Mouse (Mus musculus) spleen, postnatal 36 days (tissue): Measurements from ENCODE around the gene Gpkow.

Experiments used
- DNase-seq, 2 experiments: peaks; one replicate each; pipeline ENCODE4 v3.0.0; 2022; ENCODE audit warnings: low spot score in 2 of 2, mixed read lengths in 1 of 2

Gpkow gene

GRCm38 (mm10) chrX:7696954-7697381 lies at the start of gene Gpkow:
Gene Gpkow (plus strand): TSS chrX:7697131.
- DNase-seq, result peak; percentile 86 to 88

DNA sequence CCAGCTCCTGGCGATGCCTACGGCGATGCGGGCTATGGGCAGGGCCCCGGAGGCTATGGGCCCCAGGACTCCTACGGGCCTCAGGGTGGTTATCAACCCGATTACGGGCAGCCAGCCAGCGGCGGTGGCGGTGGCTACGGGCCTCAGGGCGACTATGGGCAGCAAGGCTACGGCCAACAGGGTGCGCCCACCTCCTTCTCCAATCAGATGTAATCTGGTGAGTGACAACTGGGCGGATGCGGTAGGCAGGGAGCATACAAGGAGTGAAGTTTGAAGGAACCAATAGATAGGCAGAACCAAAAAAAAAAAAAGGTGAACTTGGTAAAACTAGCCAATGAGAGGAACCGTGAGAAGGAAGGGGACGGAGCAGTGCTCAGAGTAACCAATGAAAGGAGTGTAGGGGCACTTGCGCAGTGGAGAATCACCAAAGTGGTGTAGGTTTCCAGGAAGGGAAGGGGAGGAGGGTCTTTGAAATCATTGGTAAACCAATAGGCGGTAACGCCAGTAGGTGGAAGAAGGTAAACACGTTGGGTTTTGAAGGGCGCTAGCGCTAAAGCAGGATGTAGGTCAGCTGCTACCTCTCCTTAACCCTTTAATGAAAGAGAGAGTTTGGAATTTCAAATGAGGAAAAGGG lies 48.1 kb upstream of the Gpkow start:
- peak; percentile 85 to 91 for DNase-seq

GRCm38 (mm10) chrX:7657221-7657639 lies 39.7 kb upstream of the Gpkow start, which contains the start of gene Prickle3:
Gene Prickle3 (plus strand): TSS chrX:7657260.
- peak; percentile 61 to 63 for DNase-seq

DNA sequence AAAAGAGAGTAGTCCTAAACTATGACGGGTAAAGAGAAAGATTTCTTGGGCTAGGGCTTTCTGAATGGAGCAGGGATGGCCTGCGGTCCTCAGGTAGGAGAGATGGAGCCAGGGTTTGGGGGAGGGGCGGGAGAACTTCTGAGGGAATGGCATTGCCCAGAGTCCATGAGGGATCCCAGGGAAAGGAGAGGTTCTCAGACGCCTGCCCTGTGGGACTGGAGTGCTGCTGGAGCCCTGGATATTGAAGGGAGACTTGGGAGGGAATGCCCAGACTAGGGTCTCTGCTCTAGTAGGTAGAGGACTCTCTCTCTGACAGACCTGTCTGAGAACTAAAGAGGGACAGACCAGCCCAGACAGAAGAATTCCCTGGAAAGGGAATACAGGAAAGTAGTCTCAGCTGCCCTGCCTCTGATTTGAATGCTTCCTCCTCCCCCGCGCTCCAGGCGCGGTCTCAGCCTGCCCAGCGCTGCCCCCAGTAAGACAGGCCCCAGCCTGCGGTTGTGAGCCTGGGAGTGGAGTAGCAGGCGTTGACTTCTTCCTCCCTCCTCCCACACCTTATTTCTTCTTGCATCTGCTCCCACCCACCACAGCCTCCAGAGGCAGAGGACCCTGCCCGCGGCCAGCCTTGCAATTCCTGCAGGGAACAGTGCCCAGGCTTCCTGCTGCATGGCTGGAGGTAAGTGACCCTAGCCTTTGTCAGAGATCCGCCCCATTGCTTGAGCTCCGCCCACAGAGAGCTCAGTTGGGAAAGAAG lies 38.7 kb upstream of the Gpkow start:
- no peak for DNase-seq

DNA sequence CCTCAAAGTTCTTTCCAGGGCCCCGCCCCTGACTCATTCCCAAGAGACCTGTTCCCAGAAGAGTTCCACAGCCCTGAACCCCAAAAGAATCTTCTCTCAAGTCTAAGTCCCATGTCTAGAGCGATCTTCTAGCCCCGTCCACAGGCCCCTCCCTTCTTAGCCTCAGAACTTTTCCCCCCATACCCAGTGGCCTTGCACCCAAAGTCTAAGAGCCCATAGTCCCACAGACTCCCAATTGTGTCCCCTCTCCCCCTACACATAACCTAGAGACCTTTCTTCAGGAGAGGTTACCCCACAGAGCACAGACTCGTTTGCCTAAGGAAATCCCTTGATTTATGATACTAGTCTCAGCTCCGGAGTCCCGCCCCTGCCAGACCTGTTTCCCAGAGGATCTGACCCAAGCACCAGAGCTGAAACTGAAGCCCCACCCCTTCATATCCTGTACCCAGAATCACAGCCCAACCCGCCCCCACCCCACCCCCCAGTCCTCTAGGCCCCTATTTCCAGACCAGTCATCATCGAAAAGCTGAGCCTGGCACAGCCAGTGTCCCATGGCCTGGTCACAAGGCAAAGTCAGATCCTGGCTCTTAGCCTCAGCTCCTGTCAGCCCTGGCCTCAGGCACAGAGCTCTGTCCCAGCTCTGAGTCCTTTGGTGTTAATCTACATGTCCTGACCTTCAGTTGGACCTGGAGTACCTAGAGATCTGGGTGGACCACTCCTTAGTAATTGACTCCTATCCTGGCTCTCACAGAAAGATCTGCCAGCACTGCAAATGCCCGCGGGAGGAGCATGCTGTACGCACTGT lies 37.9 kb upstream of the Gpkow start:
- no peak for DNase-seq

GRCm38 (mm10) chrX:7661086-7661485 lies 35.8 kb upstream of the Gpkow start:
- no peak for DNase-seq

DNA sequence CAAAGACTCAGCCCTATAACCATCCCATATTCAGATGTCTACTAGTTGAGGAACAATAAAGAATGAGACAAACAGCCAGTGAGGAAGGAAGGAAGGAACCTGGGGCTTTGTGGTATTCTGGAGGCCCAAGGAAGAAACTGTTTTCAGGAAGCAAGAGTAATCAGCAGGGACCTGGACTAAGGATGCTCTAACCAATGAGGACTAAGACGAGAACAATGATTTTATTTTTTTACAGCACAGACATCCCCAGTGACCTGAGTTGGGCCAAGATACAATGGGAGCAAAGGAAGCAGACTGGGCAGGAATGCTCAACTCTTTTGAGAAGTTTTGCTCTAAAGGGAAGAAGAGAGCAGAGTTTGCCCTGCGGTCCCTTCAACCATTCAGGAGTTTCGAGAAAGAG lies 34.0 kb upstream of the Gpkow start:
- DNase-seq, result no peak

DNA sequence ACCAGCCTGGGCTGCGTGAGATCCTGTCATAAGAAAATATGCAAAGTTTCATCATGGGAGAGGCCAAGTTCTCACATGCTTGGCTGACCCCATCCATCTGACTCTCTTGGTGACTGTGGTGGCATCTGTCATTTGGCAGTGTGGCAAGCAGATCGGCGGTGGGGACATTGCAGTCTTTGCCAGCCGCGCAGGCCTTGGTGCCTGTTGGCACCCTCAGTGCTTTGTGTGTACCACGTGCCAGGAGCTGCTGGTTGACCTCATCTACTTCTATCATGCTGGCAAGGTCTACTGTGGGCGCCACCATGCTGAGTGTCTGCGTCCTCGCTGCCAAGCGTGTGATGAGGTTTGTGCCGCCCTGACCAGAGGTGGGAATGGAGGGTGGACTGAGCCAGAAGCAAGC lies 32.1 kb upstream of the Gpkow start:
- no peak for DNase-seq

DNA sequence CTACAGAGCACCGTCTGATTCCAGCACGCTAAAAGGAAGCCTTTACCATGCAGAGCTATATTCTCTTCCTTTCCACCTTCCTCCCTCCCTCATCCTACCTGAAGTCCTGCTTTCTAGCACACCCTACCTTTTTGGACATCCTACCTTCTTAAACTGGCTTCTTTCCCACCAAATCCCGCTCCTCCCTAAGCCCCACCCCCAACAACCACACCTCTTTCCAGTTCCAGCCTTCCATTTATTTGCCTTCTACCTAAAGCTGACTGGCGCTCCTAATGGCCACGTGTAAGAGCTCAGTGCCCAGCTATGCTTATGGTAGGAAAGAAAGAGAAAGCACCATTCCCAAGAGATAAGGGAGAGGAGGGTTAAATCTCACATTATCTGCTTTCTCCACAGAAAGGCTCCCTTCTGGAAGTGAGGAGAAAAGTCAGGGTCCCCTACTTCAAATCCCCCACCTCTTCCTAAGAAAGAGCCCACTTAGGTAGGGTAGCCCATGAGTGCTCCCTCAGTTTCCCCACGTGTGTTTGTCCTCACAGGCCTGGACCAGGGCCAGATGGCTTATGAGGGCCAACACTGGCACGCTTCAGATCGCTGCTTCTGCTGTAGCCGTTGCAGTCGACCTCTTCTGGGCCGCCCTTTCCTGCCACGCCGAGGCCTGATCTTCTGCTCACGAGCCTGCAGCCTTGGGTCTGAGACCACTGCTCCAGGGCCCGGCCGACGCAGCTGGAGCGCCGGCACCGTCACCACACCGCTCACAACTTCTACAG lies 31.0 kb upstream of the Gpkow start:
- DNase-seq, result no peak

DNA sequence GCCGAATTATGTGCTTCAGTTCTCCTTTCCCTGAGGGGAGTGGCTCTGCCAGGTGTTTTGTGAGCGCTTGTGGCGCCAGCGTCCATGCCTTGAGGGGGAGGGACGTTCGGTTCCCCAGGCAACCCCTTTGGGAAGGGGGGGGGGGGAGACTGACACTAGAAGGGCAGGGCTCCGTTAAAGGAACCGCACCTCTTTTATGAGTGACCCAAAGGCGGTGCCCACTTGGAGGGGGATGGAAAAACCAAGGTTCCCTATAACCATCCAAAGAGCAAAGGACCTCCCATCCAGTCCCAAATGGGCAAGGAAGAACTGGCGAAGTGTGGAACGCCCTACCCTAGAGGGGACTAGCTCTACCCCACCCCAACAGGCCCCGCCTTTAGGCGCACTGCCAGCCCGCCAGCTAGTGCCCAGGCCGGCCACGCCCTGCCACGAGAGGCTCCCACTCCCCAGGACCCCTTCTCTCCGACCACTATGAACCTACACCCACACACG lies 26.5 kb upstream of the Gpkow start:
- peak; percentile 61 to 63 for DNase-seq

- DNase-seq, result peak; percentile 50 to 63
Measured at GRCm38 (mm10) chrX:7670921-7671623, 25.9 kb upstream of the Gpkow start, which contains the start of gene Plp2. Gene Plp2 (minus strand): TSS chrX:7671390.

DNA sequence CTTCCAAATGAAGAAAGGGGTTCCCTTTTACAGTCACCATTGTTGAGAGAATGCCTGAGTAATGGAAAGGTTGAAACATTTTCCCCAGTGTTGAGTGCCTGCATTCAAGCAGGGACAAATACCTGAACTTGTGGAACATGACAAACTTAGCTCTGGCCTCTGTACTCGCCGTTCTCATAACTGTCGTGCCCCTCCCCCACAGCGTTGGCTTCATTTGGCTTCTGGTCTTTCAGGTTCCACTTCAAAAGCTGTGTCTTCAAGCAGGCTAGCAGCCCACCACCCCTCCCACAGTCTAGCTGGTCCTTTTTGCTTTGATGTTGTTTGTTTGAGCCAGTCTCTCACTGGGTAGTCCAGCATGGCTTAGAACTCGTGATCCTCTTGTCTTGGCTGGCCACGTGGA lies 24.2 kb upstream of the Gpkow start:
- no peak for DNase-seq

- peak; percentile 67 to 69 for DNase-seq
Measured at GRCm38 (mm10) chrX:7673578-7674281, 23.2 kb upstream of the Gpkow start.

GRCm38 (mm10) chrX:7674284-7675000 lies 22.5 kb upstream of the Gpkow start:
- DNase-seq, result peak; percentile 17 to 29

DNA sequence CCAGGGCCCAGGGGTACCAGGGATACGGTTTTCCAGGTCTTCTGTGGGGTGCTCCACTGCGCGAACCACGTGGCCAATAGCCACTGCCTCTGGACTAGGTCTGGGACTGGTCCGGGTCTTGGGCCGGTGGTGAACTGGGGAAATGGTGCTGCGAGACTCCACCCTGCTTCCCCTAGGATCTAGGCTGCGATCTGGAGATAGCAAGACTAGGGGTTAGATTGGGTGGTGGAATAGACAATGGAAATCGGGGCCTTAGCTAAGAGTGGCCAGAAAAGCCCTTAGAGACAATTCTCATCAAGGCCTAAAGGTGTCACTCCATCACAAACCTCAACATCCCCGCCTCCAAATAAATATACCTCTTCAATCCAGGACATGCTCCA lies 21.9 kb upstream of the Gpkow start:
- DNase-seq, result no peak

DNA sequence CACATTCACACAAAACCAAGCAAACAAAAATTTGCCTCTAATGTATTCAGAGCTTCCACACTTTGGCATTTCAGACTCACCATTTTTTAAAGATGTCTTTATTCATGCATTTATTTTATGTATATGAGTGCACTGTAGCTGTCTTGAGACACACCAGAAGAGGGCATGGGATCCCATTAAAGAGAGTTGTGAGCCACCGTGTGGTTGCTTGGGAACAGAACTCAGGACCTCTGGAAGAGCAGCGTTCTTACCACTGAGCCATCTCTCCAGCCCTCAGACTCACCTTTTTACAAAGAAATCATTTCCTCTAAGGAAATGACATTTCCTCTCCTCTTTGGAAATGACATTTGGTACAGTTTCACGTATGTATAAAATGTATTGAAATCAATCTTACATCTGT lies 17.9 kb upstream of the Gpkow start:
- no peak for DNase-seq

- peak; percentile 85 to 89 for DNase-seq
Measured at GRCm38 (mm10) chrX:7679405-7680056, 17.4 kb upstream of the Gpkow start.

GRCm38 (mm10) chrX:7680057-7680412 lies 16.9 kb upstream of the Gpkow start:
- no peak for DNase-seq

DNA sequence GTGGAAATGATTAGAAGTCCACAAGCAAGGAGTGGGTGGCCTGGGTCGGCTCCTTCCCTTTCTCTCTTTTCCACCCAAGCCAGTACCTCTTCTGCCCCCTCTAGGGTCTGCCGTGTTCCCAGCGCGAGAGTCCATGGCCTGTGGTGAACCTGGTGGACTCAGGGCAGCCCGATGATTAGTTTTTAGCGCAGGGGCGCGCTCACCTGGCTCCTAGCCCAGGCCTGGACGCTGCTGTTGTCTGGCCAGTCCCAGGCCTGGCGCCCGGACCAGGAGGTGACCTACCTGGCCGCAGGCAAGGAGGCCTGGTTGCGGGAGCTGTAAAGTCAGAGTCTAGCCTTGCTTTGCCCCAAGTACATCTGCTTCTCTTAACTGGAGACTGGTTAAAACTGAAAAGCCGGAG lies 16.1 kb upstream of the Gpkow start, which contains the start of gene Magix:
TSS of gene Magix (minus strand) at position 388 of the 400 bp plus-strand sequence.
- no peak for DNase-seq
